Mouse (Mus musculus) megakaryocyte, adult 5-6 weeks (primary cell): ENCODE data around the gene Tdgf1. TPM values are rescaled to one million over a fixed set of nuclear protein-coding genes. Genes with fewer than 3 reads are reported as not detected.

ENCODE experiments used
- ATAC-seq: 2 replicates; pipeline ENCODE4 v1.8.0; 2016; ENCODE audit warnings: mild to moderate bottlenecking, inconsistent platforms; ENCODE audit not compliant: poor library complexity, severe bottlenecking
- total RNA-seq, 2 experiments: library from RNA; stranded (forward) in 1 of 2; stranded (reverse) in 1 of 2; fragments of 153-499, 151-499 nt in 1 of 2; fragments of 221-1000, 200-1000 nt in 1 of 2; gene quantifications; 2 replicates each; pipeline versions ENCODE4 v1.2.3 to v1.2.4; 2015 to 2017

Gene Tdgf1
- not detected in 2 replicates for total RNA-seq (2015)
- not detected in 2 replicates for total RNA-seq (2017)

DNA sequence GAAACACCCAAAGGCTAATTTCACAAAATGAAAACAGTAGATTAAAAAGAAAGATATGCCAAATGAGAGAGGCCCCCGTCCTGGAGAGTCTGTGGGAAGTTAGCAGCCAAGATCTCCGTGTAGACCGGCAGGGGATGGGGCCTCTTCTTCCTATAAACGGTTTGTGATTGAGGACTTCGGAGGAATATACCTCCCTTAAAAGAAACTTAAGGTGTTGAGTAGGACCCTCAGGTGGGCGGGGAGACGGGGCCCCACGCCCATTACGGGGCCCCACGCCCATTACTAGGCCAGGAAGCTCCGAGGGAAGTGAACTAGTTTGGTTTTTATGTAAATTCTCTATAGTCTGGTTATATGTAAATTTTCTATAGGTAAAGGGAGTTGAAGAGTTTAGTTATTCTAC is at the start of gene Tdgf1:
Gene Tdgf1, minus strand, starts transcription at position 233 of the 400 bp plus-strand sequence.
- no peak for ATAC-seq

DNA sequence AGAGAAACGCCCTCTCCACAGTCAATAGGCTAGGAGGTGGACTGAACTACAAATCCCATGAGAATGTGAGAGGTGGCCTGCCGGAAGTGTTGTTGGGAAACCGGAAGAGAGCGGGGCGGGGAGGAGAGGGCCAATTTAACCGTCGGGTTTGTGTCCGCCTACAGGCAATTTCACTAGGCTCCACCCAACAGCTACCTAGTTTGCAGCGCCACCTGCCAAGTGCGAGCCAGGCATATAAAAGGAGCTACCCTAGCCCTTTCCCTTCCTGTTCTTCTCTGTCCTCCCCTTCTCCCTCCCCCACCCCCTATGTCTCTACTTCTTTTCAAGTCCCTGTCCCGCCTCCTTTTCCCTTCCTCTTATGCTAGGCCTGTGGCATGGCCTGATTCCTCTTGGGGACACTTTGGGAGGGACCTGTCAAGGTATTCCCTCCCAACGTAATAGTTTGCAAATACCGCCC is 48.8 kb upstream of the Tdgf1 start:
- peak; percentile 90 for ATAC-seq

DNA sequence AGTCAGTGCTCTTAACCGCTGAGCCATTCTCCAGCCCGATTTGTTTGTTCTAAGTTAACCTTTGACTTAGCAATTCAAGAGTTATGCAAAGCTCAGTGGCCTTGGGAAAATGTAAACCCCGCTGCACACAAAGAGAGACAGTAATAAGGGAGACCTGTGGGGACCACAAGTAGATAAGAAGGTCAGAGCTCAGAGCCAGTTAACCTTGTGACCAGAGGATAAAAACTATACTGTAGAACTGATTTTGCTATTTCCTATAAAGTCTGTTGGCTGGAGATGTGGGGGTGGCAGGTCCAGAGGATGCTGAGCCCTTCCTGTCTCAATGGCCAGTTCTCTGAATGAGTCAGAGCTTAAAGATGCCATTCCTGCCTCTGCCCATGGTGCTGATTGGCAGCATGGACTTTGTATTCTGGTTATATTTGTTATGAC is 47.3 kb upstream of the Tdgf1 start:
- no peak for ATAC-seq

DNA sequence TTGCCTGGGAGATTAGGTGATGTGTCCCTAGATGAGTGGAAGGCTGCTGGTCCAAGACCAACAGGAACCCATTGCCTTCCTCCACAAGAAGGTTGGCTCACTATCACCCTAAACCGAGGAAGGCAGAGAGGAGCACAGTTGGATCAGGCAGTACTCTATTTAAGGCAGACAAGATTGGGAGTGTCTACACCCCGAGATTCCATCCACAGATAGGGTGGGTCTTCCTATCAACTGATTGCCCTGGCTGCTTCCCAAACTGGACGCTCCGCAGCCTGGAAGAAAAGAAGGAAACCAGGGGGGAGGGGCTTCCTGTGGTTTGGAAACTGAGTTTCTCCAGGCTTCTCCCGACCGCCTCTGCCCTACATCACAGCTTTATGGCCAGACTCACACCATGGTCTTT is 44.2 kb upstream of the Tdgf1 start, which contains the start of gene Rtp3:
Gene Rtp3, minus strand, starts transcription at position 380 of the 400 bp plus-strand sequence.
- no peak for ATAC-seq

DNA sequence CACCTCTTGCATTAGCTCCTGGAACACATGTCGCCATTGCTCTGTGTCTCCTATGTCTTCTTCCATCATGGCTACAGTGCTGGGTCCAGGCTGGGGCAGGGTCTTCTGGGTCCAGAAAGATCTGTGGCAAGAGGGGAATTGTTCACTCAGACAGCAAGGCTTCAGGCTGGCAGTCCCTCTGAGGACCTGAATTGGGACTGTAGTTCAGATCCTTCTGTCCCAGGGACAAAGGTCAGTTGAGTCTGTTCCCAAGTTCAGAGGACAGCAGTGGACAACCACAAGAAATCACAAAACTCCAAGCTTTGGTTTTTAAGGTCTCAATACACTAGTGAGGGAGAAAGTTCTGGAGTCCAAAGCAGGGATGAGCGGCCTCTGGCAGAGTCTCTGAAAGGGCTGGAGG is 43.6 kb upstream of the Tdgf1 start:
- no peak for ATAC-seq

DNA sequence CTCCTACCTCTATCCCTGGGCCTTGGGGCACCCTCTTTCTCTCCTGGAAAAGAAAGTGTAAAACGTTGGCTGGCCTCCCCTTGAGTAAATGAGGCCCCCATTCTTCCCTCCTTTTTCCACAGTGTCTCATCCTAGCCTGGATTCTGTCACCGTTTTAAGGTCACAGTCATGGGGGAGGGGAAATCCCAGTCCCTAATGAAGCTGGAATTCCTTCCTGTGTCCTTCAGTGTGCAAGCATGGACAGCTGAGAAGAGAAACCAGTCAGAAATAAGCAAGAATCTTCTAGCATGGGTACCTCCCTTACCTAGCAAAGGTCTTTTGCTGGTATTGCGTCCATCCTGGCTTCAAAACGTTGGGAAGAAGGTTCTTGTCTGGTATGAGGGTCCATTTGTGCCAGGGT is 43.2 kb upstream of the Tdgf1 start:
- ATAC-seq, result no peak

DNA sequence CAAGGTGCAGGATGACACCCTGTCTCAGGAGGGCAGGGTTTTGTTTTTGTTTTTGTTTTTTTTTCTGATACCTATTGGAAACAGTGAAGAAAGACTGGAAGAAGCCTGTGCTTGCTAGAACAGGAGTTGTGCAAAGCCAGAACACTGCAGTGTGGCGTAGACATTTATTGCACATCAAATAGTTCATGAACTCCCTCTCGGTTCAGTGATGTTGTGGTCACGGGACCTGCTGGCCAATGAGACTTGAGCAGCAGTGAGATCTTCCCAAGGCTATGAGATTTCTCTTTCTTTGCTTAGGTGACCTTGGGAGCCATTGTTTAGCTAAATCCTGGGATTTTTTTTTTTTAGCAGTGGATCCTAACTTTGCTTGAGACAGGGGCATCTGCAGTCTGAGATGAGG is 42.1 kb upstream of the Tdgf1 start:
- no peak for ATAC-seq

DNA sequence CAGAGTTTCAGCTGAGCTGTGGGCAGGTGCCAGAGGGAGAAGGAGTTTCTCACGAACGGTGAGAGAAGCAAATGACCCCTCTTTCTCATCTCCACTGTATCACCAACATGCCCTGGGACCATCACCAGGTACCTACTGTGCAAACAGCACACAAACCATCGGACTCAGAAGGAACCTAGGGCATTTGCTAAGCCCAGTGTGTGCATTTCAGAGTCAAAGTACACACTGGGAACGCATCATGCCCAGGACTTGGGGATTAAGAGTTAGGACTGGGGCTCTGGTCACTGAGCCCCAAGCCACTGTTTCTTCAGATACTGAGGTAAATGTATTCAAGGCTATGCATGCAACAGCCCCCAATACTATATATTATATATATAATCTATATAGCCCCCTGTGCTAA is 41.4 kb upstream of the Tdgf1 start:
- ATAC-seq, result no peak

DNA sequence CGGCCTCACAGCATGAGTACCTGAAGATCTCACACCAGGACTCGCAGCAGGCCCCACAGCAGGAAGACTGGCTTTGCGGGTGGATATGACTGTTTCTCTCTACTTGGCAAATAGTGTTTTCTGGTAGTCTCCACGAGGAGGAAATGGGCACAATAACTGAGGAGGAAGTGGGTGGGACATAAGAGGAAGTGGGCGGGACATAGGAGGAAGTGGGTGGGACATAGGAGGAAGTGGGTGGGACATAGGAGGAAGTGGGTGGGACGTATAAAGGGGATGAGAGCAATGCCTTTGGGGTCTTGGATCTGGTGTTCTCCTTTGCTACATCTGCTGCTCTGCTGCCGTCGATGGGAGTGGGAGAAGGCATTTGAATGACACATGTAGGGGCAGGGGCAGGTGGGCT is 40.0 kb upstream of the Tdgf1 start:
- 0 out of 2 replicates have a peak, but pooled peaks have one; percentile 27 for ATAC-seq

DNA sequence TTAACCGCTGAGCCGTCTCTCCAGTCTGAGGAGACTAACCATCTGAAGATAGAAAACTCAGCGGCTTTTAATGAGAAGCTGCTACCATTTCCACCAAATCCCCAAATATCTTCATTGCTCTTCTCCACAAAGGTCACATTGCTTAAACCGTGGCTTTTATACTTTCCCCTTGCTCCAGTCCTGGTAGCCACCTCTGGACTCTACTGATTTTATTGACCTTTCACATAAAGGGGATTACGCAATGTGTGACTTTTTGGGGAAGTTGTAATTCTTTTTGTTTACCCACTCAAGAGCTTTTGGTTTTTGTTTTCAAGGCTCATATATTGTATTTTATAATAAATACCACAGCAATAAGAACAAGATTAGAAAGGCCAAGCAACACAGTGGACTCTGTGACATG is 39.6 kb upstream of the Tdgf1 start:
- ATAC-seq, result no peak

DNA sequence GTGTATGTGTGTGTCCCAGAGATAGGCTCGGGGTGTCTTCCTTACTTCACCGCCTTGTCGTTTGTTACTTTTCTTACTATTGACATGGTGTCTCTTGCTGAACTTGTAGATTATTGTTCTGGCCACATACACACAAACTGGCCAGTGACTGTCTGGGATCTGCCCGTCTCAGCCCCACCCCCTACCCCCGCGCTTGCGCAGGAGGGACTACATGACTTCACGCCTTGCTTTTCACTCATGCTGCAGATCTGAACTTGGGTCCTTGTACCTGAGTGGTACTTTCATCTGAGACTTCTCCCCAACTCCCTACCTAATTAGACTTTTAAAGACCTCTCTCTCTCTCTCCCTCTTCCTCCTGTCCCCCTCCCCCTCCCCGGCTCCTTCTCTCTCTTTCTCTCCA is 38.1 kb upstream of the Tdgf1 start:
- ATAC-seq, result no peak

DNA sequence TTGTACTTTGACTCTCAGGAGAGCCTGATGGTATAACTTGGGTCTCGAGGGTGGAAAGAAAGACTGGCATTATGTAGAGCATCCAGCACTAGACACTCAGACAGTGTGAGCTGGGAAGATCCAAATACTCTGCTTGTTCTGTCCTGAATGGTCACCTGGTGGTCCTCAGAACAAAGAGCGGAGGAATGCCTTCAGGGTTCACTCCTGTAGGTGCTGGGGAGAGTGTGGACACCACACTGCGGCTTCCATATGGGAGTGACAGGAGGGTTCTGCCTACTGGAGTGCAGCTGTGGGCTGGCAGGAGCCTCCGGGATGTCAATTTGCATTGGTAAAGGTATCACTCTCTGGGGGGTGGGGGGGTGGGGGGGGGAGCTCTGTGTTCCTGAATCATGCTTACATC is 36.4 kb upstream of the Tdgf1 start:
- no peak for ATAC-seq

DNA sequence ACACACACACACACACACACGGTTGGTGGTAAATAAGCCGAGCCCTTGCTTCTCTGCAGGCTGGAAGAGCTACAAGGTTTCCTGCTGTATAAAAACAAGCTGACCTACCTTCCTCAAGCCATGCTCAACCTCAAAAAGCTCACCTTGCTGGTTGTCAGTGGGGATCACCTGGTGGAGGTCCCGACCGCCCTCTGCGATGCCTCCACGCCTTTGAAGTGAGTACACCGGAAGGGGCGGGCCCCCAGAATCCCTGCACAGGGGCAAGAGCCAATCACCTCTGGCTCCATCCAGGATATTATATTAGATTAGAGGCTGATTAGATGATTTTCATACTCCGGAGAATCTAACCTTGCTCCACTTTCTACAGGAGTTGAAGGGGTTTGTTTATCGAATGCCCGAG is 33.5 kb upstream of the Tdgf1 start:
- no peak for ATAC-seq

DNA sequence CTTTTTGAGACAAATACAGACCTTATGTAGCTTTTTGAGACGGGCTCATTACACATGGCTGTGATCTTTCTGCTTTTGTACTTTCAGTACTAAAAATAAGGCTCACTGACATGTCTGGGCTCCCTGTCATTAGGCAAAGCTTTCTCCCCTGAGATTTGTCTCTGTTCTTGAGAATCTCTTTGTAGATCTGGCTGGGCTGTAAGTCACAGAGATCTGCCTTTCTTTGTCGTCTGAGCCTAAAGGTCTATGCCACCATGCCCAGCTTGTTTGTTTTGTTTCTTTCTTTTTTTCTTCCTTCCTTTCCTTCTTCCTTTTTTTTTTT is 19.9 kb upstream of the Tdgf1 start:
- ATAC-seq, result no peak

DNA sequence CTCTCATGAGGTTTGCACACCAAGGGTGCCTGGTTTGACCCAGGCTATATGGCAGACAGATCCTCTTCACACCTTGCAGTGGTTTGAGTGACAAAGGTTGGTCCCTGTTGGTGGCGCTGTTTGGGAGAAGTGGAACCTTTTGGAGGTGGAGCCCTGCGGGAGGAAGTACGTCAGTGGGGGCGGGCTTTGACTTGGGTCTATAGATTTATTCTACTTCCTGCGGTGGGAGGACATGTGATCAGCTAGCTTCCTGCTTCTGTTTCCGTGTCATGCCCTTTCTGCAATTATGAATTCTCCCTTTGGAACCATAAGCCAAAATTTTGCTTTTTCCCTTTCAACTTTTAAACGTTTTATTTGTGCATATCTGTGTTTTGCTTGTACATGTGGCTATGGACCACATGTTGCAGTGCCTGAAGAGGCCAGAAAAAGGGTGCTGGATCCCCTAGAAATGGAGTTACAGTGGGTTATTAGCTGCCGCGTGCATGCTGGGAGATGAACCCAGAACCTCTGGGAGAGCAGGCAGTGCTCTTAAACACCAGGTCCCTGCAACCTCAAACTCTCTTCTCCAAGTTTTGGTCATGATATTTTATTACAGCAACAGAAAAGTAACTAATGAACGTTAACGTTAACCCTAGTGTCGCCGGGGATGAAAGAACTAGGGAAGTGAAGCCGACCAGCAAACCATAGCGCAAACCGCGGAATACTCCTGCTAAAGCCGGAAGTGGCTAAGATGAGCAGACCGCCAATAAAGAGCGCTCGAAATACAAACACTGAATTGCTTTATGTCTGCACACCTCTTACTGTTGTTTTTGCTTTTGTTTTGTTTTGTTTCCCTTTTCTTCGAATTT is 19.3 kb upstream of the Tdgf1 start:
- ATAC-seq, result 0 out of 2 replicates have a peak, but pooled peaks have one; percentile 40

DNA sequence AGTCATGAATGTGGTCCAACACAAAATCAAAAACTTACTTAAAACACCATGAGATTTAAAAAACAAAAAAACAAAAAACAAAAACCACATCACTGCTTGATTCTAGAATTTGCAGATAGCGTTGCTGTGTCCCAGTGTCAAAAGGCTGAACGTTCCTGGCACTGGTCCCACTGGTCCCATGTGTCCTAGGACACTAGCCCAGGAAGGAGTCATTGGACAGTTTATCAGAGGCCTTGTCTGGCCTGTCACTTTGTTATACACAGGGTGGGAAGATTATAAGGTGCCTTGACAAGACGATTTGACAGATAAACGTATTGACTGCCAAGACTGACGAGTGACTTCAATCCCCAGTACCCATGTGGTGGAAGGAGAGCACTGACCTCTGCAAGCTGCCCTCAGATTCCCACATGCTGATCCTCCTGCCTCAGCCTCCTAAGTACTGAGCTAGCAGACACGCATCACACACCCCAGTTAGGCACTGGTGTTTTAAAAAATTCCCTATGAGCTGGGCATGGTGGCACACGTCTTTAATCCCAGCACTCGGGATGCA is 17.7 kb upstream of the Tdgf1 start:
- no peak for ATAC-seq

DNA sequence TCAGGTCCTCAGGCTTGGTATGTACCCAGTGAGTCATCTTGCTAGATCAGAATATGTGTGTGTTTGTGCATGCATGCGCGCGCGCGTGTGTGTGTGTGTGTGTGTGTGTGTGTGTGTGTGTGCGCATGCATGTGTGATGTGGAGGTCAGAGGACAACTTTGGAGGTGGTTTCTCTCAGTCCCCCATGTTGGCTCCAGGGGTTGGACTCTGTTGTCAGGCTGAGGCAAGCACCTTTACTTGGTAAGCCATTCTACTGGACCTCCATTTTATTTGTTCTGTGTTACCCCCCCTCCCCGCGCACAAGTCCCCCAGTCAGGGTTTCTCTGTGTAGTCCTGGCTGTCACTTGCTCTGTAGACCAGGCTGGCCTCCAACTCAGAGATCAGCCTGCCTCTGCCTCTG is 15.4 kb upstream of the Tdgf1 start:
- ATAC-seq, result no peak

DNA sequence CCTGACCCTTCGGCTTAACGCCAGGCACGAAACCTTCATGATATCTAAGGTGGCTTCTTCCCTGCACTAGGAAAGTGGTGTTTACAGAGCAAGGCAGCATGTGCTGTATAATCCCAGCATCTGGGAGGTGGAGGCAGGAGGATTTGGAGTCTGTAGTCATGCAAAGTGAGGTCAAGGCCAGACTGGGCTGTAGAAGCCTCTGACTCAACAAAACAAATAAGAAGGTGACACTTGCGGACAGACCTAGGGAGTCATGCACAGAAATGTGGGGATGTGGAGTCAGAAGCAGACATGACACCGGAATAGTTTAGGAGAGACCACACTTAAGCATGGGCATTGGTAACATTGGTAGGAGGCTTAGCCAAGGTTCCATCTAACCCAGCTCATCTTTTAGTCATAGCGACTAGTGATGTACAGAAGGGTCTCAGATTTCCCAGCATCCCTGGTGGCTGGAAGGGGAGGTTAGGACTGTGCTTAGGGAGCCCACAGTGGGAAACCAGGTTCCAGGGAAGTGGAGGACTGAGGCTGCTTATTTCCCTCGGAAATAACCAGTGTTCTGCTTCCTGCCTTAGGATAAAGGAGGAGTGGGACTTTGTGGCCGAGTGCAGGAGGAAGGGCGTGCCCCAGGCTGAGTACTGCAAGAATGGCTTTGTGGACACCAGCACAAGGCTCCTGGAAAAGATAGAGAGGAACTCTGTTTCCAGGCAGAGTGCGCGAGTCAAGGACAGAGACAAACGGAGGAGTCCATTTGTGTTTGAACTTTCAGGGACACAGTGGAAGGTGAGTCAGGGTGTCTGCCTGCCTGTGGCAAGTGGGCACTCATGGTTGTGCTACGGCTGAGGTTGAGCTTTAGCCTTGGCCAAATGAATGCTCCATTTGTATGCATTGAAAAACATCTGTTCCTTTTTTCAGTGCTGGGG is 14.5 kb upstream of the Tdgf1 start:
- no peak for ATAC-seq

DNA sequence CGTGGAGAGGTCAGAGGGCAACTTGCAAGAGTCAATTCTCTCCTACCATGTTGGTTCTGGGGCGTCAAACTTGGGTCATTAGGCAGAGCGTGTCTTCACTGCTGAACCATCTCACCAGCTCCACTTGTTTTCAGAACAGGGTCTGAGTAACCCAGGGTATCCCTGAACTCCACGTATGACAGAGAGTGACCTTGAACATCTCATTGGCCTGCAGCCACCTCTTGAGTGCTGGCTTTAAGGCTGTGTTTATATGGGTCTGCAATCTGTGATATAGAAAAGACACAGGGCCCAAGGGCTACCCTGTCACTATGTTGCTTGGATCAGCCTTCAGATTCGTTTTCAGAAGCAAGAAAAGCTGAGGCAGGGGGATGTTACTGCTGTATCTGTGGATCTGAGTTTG is 13.7 kb upstream of the Tdgf1 start:
- no peak for ATAC-seq

DNA sequence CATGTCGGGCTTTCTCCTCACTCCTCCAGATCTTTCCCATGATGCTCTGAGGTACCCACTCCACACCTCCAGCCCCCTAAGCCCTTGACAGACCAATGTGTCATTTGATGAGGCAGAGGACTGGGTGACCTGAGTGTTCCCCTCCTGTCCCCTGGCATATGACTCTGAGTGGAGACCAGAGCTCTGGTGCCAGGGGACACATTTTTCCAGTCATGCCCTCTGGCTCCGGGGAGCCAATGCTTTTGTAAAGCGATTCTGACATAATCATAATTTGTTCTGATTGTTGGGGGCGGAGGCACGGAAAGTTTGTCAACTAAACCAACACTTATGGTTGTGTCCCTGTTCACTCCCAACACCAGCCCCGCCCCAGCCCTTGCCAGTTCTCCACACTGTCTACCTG is 10.0 kb upstream of the Tdgf1 start:
- no peak for ATAC-seq

DNA sequence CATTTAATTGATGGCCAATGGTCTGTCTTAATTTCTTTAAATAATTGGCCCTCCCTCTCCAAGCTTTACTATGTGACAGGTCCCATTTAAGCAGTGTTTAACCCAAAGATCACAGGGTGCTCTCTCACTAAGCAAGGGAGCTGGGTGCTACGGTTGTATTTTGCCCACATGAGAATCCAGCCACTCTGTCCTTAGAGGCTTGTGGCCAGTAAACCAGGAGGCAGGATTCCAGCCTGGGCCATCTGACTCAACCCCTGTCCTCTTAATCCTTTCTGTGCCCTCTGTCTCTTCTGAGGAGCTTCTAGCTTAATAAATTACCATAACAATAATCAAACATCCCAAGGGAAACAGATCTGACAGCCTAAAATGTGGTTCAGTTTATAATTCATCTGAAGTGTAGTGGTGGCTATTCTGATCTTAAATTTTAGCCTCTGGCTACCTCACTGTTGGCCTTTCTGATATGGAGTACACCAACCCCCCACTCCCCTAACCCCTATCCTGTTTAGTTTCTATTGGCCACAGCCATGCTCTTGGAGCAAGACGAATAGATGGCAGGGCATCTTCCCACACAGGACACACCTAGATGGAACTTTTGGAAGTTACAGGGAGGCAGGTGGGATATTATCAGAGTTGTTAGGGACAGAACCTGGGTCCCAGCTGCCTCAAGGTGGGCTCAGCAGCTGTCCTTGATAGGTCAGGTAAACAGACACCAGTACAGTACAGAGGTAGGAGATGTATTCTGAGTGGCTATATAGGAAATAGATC is 8.9 kb upstream of the Tdgf1 start:
- no peak for ATAC-seq
